Comparison of ENCODE assay signal across 21 mouse cellular contexts in genomic region chr11:88310773-88311172, GRCm38 (mm10). TPM values are rescaled to one million over a fixed set of nuclear protein-coding genes. Genes with fewer than 3 reads are reported as not detected.
DNase-seq lines count a peak whose midpoint lies in the region; ATAC-seq and TF ChIP-seq lines count a peak whose summit lies in the region.
"Had no signal": no experiment of that assay in that cellular context is flagged by ENCODE, and none has a peak within 500 bp of the region (broad histone marks: within the 10 kb centered on the region; RNA-seq: fewer than 3 reads in every experiment).

No protein-coding gene starts in this region.

- no peaks in the 10 kb centered on the region for H3K36me3 ChIP-seq in hindbrain, embryonic 10.5 days
- H3K36me3 ChIP-seq in hindbrain, postnatal 0 days (ENCODE audit: insufficient read depth, low read length): no peaks in the 10 kb centered on the region
- H3K36me3 ChIP-seq in hindbrain, embryonic 16.5 days (ENCODE audit: control insufficient read depth, insufficient read depth, low read length): no peaks in the 10 kb centered on the region
- H3K36me3 ChIP-seq: embryonic facial prominence, embryonic 12.5 days; forebrain, embryonic 15.5 days had no signal

- peak overlapping the region; percentile 91 for H3K27ac ChIP-seq in hindbrain, embryonic 10.5 days
- H3K27ac ChIP-seq in hindbrain, postnatal 0 days: no peak overlapping the region
- no peak overlapping the region for H3K27ac ChIP-seq in hindbrain, embryonic 16.5 days (ENCODE audit: low read depth, low read length)
- H3K27ac ChIP-seq: forebrain, embryonic 15.5 days; liver, embryonic 14.5 days had no signal

- no peaks in the 10 kb centered on the region for H3K9me3 ChIP-seq in hindbrain, embryonic 10.5 days
- no peaks in the 10 kb centered on the region for H3K9me3 ChIP-seq in hindbrain, postnatal 0 days (ENCODE audit: low read length)
- no peaks in the 10 kb centered on the region for H3K9me3 ChIP-seq in hindbrain, embryonic 16.5 days (ENCODE audit: control insufficient read depth, low read length)
- H3K9me3 ChIP-seq: embryonic facial prominence, embryonic 12.5 days; forebrain, embryonic 15.5 days had no signal

- WGBS in hindbrain, embryonic 10.5 days: 79% methylated on average over 6 of the region's 6 CpGs
- 60% methylated on average over 6 of the region's 6 CpGs for WGBS in hindbrain, postnatal 0 days
- 58% methylated on average over 6 of the region's 6 CpGs for WGBS in hindbrain, embryonic 16.5 days

- H3K4me3 ChIP-seq in hindbrain, embryonic 10.5 days: no peak overlapping the region
- H3K4me3 ChIP-seq in hindbrain, postnatal 0 days (ENCODE audit: low read length): no peak overlapping the region
- H3K4me3 ChIP-seq in hindbrain, embryonic 16.5 days (ENCODE audit: low read length): no peak overlapping the region
- H3K4me3 ChIP-seq: embryonic facial prominence, embryonic 12.5 days; forebrain, embryonic 15.5 days; myocyte had no signal

- H3K9ac ChIP-seq in hindbrain, postnatal 0 days (replicated peaks; ENCODE audit: low read length): no peak overlapping the region
- peak overlapping the region; percentile 8; the same call in 1 of the 2 replicates for H3K9ac ChIP-seq in hindbrain, embryonic 16.5 days (ENCODE audit: low read depth, low read length)
- H3K9ac ChIP-seq: embryonic facial prominence, embryonic 12.5 days; forebrain, embryonic 15.5 days; liver, embryonic 14.5 days had no signal

- no peaks in the 10 kb centered on the region for H3K27me3 ChIP-seq in hindbrain, embryonic 10.5 days (ENCODE audit: insufficient read depth, poor library complexity, severe bottlenecking)
- no peaks in the 10 kb centered on the region for H3K27me3 ChIP-seq in hindbrain, postnatal 0 days (ENCODE audit: insufficient read depth, low read length)
- H3K27me3 ChIP-seq in hindbrain, embryonic 16.5 days (replicated peaks; ENCODE audit: control insufficient read depth, insufficient read depth, low read length): no peaks in the 10 kb centered on the region
- H3K27me3 ChIP-seq: embryonic facial prominence, embryonic 12.5 days; forebrain, embryonic 15.5 days had no signal

- no peak for DNase-seq in hindbrain, embryonic 10.5 days (ENCODE audit: low spot score)
- no peak for DNase-seq in hindbrain, postnatal 0 days (ENCODE audit: low spot score)
- peak; percentile 45 to 61 for DNase-seq in cerebellum, postnatal 14 days
- DNase-seq in skeletal muscle tissue, adult 2 months (ENCODE audit: low read depth, low spot score): peak; percentile 38
- DNase-seq in gastrocnemius, adult 8-10 months (ENCODE audit: low spot score in 2 of 2): no peak
- DNase-seq in layer of hippocampus, adult 18-20 months (ENCODE audit: low spot score in 2 of 2): no peak
- DNase-seq: adrenal gland, adult 2 months; heart, postnatal 14 days; kidney, postnatal 36 days; lung, postnatal 4 days; thymus, postnatal 4 days had no signal

- TF ChIP-seq CTCF in hindbrain, postnatal 0 days (IDR thresholded peaks at IDR 0.05; ENCODE audit: low read depth): no peak

- no peak overlapping the region for H3K4me2 ChIP-seq in hindbrain, postnatal 0 days (ENCODE audit: low read depth, low read length)
- H3K4me2 ChIP-seq in hindbrain, embryonic 16.5 days (ENCODE audit: low read length): no peak overlapping the region
- H3K4me2 ChIP-seq: embryonic facial prominence, embryonic 12.5 days; forebrain, embryonic 15.5 days had no signal

- no peak for ATAC-seq in hindbrain, postnatal 0 days
- no peak for ATAC-seq in hindbrain, embryonic 16.5 days
- ATAC-seq: forebrain, embryonic 15.5 days; intestine, postnatal 0 days had no signal

- peaks cover 87% of the 10 kb centered on the region for H3K4me1 ChIP-seq in hindbrain, embryonic 10.5 days (replicated peaks)
- H3K4me1 ChIP-seq in hindbrain, postnatal 0 days (ENCODE audit: insufficient read depth, low read length): peaks cover 18% of the 10 kb centered on the region; the same call in 1 of the 2 replicates
- H3K4me1 ChIP-seq in hindbrain, embryonic 16.5 days (ENCODE audit: control insufficient read depth, insufficient read depth, low read depth, low read length): peaks cover 28% of the 10 kb centered on the region

RNA-seq across cellular contexts. Expression of gene Ccdc182, which starts 16.9 kb away (rescaled TPM):
- polyA plus RNA-seq in hindbrain, embryonic 10.5 days (2016; fragmentation: Nextera tagmentation; extraction: Ambion mirVana): 7.9 and 11.8 TPM in 2 replicates
- total RNA-seq in hindbrain, postnatal 0 days (2014; rRNA removed): not detected in 2 replicates
- polyA plus RNA-seq in hindbrain, postnatal 0 days (2015; fragmentation: Nextera tagmentation; extraction: Ambion mirVana): 0.15 TPM in 1 of 2 replicates, not detected in the other
- polyA plus RNA-seq in hindbrain, embryonic 16.5 days (2015; fragmentation: Nextera tagmentation; extraction: Ambion mirVana): 0.13 TPM in 1 of 2 replicates, not detected in the other
- total RNA-seq in gastrocnemius, adult 8-10 months (2022): not detected
- total RNA-seq in layer of hippocampus, adult 18-20 months (2021): not detected
- total RNA-seq: adrenal gland, adult 2 months; heart, postnatal 14 days; left cerebral cortex, postnatal 14 days had no signal
- polyA plus RNA-seq: adrenal gland, adult 2 months; gonadal fat pad, adult 2 months; intestine, postnatal 0 days; liver, embryonic 14.5 days; myocyte; small intestine, adult 2 months; stomach, embryonic 16.5 days had no signal

Comparison
In these comparisons a context has a peak if more than half of its experiments do, and no peak if none do; other contexts are left out.
1. DNase-seq: peak in cerebellum, postnatal 14 days (2 of 2) and skeletal muscle tissue, adult 2 months (single experiment); none in hindbrain, embryonic 10.5 days (single experiment), hindbrain, postnatal 0 days (single experiment), gastrocnemius, adult 8-10 months (0 of 2) and layer of hippocampus, adult 18-20 months (0 of 2).